Mouse (Mus musculus) gastrocnemius, postnatal 10 days (tissue): Measurements from ENCODE around the gene Cpn2. TPM values are rescaled to one million over a fixed set of nuclear protein-coding genes. Genes with fewer than 3 reads are reported as not detected.
A peak's percentile ranks its signal among the peaks of the same experiment; 100 is the strongest.

ENCODE experiments used
- DNase-seq: peaks from one replicate; pipeline ENCODE4 v3.0.0; 2021; ENCODE audit warnings: mixed read lengths
- total RNA-seq, 2 experiments: library from RNA; stranded (reverse); gene quantifications; 2 replicates each; pipeline ENCODE4 v1.2.3; 2021

Cpn2 gene
- total RNA-seq, 2 experiments from 2014 or later, result 0.11 TPM; not detected in 1

DNA sequence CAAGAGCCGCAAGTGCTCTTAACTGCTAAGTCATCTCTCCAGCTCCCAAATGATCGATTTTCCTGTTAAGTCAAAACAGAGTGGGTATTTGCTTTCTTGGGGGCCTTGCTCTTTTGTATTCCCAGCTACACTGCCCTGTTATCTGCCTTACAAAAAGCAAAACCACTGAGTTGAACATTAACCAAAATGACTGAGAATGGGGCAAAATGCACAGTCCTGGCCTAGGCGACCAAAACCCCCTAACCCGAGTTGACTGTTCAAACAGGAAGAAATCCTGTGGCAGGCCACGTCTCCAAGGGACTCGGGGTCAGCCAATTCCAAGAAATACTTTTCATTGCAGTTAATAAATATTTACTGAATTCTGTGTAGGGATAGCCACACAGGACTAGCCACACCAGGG is 28.5 kb downstream of the Cpn2 start:
- no peak for DNase-seq

GRCm38 (mm10) chr16:30236091-30236699 is 31.1 kb downstream of the Cpn2 start:
- peak; percentile 94 for DNase-seq

GRCm38 (mm10) chr16:30235577-30235976 is 31.7 kb downstream of the Cpn2 start:
- no peak for DNase-seq

DNA sequence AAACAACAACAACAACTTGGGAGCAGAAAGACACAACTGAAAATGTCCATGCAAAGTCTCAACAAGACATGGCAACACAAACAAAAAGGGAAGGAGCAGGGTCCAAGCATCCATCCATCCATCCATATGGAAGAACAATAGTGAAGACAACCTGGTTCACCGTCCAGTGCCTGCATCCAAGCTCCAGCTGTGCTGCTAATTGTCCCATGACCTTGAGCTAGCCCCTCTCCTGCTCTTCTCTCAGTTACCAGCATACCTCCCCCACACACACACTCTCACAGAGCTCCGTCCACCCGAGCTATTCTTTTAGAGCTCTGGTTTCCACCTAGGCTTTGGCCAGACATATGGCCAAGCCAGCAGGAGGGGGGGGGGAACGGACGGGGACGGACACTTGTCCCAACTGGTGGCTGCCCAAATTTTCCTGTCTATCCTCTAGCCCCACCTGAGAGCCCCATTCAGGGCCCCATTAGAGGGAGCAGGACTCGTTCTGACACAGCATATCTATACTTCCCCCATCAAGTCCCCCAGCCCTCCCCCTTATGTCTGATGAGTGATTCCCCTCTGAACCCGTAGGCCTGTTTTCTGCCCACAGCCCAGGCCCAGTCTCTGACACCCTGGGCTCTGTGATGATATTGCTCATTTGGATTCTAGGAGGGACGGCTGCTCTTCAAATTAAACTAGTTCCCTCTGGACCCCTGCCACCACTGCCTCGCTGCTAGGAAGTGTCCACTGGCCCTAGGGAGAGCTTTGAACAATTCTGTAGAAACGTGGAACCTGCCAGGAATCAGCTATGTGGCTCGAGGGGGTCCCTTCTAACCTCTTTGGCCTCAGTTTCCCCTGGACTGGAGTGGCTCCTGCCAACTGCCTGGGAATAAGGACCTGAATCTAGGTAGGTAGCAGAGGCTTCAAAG is 32.4 kb downstream of the Cpn2 start:
- peak; percentile 40 for DNase-seq

- DNase-seq, result no peak
Observed at GRCm38 (mm10) chr16:30234077-30234476, 33.2 kb downstream of the Cpn2 start.

GRCm38 (mm10) chr16:30231882-30232604 is 35.3 kb downstream of the Cpn2 start:
- no peak for DNase-seq

GRCm38 (mm10) chr16:30227352-30227751 is 39.9 kb downstream of the Cpn2 start:
- DNase-seq, result no peak

DNA sequence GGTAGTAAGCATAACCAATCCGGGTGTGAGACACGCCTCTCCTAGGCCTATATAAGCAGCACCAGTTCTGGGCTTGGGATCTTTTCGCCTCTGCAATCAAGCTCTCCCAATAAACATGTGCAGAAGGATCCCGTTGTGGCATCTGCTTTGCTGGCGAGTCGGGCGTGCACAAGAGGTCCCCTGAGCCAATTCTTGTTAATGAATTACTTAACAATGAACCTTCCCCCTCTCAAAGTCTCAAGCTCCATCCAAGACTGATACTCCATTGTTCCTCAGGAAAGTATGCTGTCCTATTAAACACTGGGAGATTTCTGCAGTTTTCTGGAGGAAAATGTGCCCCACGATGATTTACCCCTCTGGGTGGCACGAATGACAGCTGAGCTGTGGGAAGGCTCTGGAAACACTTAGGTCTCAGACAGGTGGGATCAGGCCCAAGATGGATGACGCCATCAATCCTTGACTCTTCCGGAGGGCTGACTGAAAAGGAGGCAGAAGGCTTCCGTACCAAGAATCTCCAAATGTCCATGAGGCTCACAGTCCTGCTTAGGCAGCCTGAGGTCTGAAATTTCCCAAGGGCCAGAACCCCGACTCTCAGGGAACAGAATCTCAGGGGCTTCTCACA is 46.0 kb downstream of the Cpn2 start:
- DNase-seq, result no peak

DNA sequence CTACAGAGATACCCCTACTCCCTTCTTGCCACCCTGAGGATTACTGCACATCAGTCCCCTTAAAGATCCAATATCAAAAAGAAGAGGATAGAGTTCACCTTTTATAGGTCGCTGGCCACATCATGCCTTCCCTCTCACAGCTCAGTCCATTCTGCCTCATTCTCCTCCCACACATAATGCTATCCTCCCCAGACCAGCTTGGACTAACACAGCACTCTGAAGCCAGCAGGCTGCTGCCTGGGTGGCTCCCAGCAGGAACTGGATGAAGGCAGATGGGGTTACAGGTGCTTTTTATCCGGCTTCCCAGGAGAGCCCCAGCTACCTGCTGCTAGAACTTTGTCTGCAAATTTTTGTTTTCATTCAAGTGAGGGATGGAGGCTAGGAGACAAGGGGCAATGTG is 51.5 kb downstream of the Cpn2 start:
- DNase-seq, result no peak

- DNase-seq, result no peak
Observed at GRCm38 (mm10) chr16:30213644-30214043, 53.7 kb downstream of the Cpn2 start.

GRCm38 (mm10) chr16:30212035-30212434 is 55.3 kb downstream of the Cpn2 start:
- DNase-seq, result no peak

DNA sequence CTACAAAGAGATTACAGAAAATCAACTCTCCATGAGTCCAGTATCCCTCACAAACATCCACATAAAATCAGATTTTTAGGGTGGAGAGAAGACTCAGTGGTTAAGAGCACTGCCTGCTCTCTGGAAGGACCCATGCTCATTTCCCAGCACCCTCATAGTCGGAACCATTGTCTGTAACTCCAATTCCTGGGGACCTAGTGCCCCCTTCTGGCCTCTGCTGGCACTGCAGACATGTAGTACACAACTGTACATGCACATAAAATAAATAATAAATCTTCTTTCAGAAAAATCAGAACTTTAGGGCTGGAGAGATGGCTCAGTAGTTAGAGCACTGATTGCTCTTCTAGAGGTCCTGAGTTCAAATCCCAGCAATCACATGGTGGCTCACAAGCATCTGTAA is 58.0 kb downstream of the Cpn2 start:
- no peak for DNase-seq

DNA sequence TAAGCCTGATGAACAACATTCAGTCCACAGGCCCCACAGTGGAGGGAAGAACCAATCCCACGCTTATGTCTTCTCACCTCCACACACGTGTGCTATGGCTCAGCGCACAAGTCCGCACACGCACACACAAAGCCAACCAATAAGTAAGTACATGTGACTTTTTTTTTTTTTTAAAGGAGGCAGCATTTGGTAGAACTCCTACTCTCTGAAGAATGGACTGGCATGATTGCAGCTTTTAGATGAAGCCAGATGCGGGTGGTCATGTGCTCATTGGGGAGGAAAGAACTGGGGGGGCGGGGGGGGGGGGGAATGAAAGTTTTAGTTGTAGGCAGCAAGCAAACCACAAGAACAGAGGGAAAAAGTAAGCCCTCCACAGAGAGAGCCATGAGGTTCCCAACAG is 59.3 kb downstream of the Cpn2 start:
- no peak for DNase-seq

- DNase-seq, result no peak
Observed at GRCm38 (mm10) chr16:30207111-30207828, 60.0 kb downstream of the Cpn2 start.

Other genes starting within 250 kb of the Cpn2 start
- gene Hes1, start 203.1 kb downstream of the Cpn2 start, total RNA-seq, result 10 to 100 TPM; 19.1 to 24.6 TPM
- 1 to 10 TPM in 1 of 2 experiments, under 1 TPM in 1; 0.80 to 2.0 TPM for gene Lrrc15, start 15.8 kb upstream of the Cpn2 start, total RNA-seq
- under 1 TPM; 0.16 to 0.56 TPM for gene Gp5, start 43.3 kb upstream of the Cpn2 start, total RNA-seq
- gene Atp13a3, start 138.5 kb upstream of the Cpn2 start, total RNA-seq, result 100 to 1,000 TPM; 109 to 112 TPM